Mouse (Mus musculus) limb, embryonic 12.5 days (tissue): ENCODE measurements around the gene Capza2. TPM values are rescaled to one million over a fixed set of nuclear protein-coding genes. Genes with fewer than 3 reads are reported as not detected.

Experiments
- ATAC-seq: fragments of 200-750 bp; cut with Nextera tagmentation; 2 replicates; pipeline ENCODE4 v1.8.0; 2017; ENCODE audit warnings: low read depth, moderate TSS enrichment; ENCODE audit not compliant: insufficient number of reproducible peaks, insufficient read depth, low FRiP score, low TSS enrichment
- H3K27ac ChIP-seq: fragments of 300-500 bp; sonication (generic); 2 replicates; pipeline ENCODE4 v1.5.1; 2016; ENCODE audit warnings: mild to moderate bottlenecking, moderate library complexity
- H3K27me3 ChIP-seq: fragments of 300-500 bp; sonication (generic); 2 replicates; pipeline ENCODE4 v1.6.1; 2016; ENCODE audit warnings: mild to moderate bottlenecking, moderate library complexity
- H3K36me3 ChIP-seq: fragments of 300-500 bp; sonication (generic); 2 replicates; pipeline ENCODE4 v1.6.1; 2016; ENCODE audit warnings: mild to moderate bottlenecking, moderate library complexity
- H3K4me1 ChIP-seq: fragments of 300-500 bp; sonication (generic); replicated peaks from 2 replicates; pipeline ENCODE4 v1.6.1; 2016
- H3K4me2 ChIP-seq: fragments of 300-500 bp; sonication (generic); 2 replicates; pipeline ENCODE4 v1.6.1; 2016; ENCODE audit warnings: mild to moderate bottlenecking, moderate library complexity
- H3K4me3 ChIP-seq: fragments of 300-500 bp; sonication (generic); replicated peaks from 2 replicates; pipeline ENCODE4 v1.5.1; 2016; ENCODE audit warnings: mild to moderate bottlenecking
- H3K9ac ChIP-seq: fragments of 300-500 bp; sonication (generic); replicated peaks from 2 replicates; pipeline ENCODE4 v1.6.1; 2016; ENCODE audit warnings: mild to moderate bottlenecking, moderate library complexity
- H3K9me3 ChIP-seq: fragments of 300-500 bp; sonication (generic); 2 replicates; pipeline ENCODE4 v1.6.1; 2016; ENCODE audit warnings: mild to moderate bottlenecking, moderate library complexity
- WGBS: fragments of 180-500 bp; shearing (Covaris S2); methylation state at CpG from one replicate; pipeline ENCODE4 v1.1.7; 2016; 5-methylcytosine and 5-hydroxymethylcytosine counted together
- polyA plus RNA-seq: library from polyadenylated mRNA; unstranded; fragments of >200 nt; fragmentation: Nextera tagmentation; extraction: Ambion mirVana; gene quantifications from 2 replicates; pipeline ENCODE4 v1.2.1, GENCODE M21; 2016

Capza2 gene
- polyA plus RNA-seq, 1 experiment from 2014 or later: 186 TPM

GRCm38 (mm10) chr6:17646107-17646506 lies 10.1 kb downstream of the Capza2 start:
- Histone ChIP-seq H3K4me3 (no peak overlapping the region), H3K4me2 (no peak overlapping the region), H3K4me1 (0 out of 2 replicates have a peak, but pooled peaks cover 4% of the 10 kb centered on the region), H3K36me3 (peaks cover 26% of the 10 kb centered on the region), H3K27ac (no peak overlapping the region), H3K9me3 (no peaks in the 10 kb centered on the region), H3K9ac (no peak overlapping the region), H3K27me3 (no peaks in the 10 kb centered on the region)
- no peak for ATAC-seq
- 61% methylated on average over 3 of the region's 3 CpGs for WGBS

GRCm38 (mm10) chr6:17652132-17652531 lies 16.1 kb downstream of the Capza2 start:
- H3K9ac ChIP-seq: no peak overlapping the region
- no peaks in the 10 kb centered on the region for H3K27me3 ChIP-seq
- H3K27ac ChIP-seq: no peak overlapping the region
- H3K4me1 ChIP-seq: no peaks in the 10 kb centered on the region
- ATAC-seq: no peak
- no peaks in the 10 kb centered on the region for H3K9me3 ChIP-seq
- WGBS: 90% methylated on average over 2 of the region's 2 CpGs
- H3K4me3 ChIP-seq: no peak overlapping the region
- no peak overlapping the region for H3K4me2 ChIP-seq
- H3K36me3 ChIP-seq: peaks cover 57% of the 10 kb centered on the region

GRCm38 (mm10) chr6:17655080-17655479 lies 19.0 kb downstream of the Capza2 start:
- H3K36me3 ChIP-seq: peaks cover 55% of the 10 kb centered on the region
- no peak overlapping the region for H3K4me2 ChIP-seq
- no peak for ATAC-seq
- H3K9ac ChIP-seq: no peak overlapping the region
- no peak overlapping the region for H3K27ac ChIP-seq
- no peak overlapping the region for H3K4me3 ChIP-seq
- no peaks in the 10 kb centered on the region for H3K9me3 ChIP-seq
- WGBS: 93% methylated on average over 2 of the region's 2 CpGs
- no peaks in the 10 kb centered on the region for H3K27me3 ChIP-seq
- no peaks in the 10 kb centered on the region for H3K4me1 ChIP-seq

GRCm38 (mm10) chr6:17657308-17657707 lies 21.3 kb downstream of the Capza2 start:
- ATAC-seq: no peak
- Histone ChIP-seq H3K9ac (no peak overlapping the region), H3K27ac (no peak overlapping the region), H3K4me1 (no peaks in the 10 kb centered on the region), H3K9me3 (no peaks in the 10 kb centered on the region), H3K36me3 (peaks cover 65% of the 10 kb centered on the region), H3K4me3 (no peak overlapping the region), H3K27me3 (no peaks in the 10 kb centered on the region), H3K4me2 (no peak overlapping the region)
- 81% methylated on average over 1 of the region's 1 CpGs for WGBS

GRCm38 (mm10) chr6:17665348-17665747 lies 29.3 kb downstream of the Capza2 start:
- Histone ChIP-seq H3K4me3 (no peak overlapping the region), H3K9me3 (no peaks in the 10 kb centered on the region), H3K4me1 (no peaks in the 10 kb centered on the region), H3K27me3 (no peaks in the 10 kb centered on the region), H3K27ac (no peak overlapping the region), H3K4me2 (no peak overlapping the region), H3K9ac (no peak overlapping the region), H3K36me3 (peaks cover 73% of the 10 kb centered on the region)
- WGBS: 95% methylated on average over 7 of the region's 7 CpGs
- no peak for ATAC-seq

GRCm38 (mm10) chr6:17666024-17666423 lies 30.0 kb downstream of the Capza2 start:
- Histone ChIP-seq H3K27me3 (no peaks in the 10 kb centered on the region), H3K4me2 (no peak overlapping the region), H3K27ac (no peak overlapping the region), H3K4me3 (no peak overlapping the region), H3K9ac (no peak overlapping the region), H3K4me1 (no peaks in the 10 kb centered on the region), H3K9me3 (no peaks in the 10 kb centered on the region), H3K36me3 (peaks cover 68% of the 10 kb centered on the region)
- no peak for ATAC-seq

DNA sequence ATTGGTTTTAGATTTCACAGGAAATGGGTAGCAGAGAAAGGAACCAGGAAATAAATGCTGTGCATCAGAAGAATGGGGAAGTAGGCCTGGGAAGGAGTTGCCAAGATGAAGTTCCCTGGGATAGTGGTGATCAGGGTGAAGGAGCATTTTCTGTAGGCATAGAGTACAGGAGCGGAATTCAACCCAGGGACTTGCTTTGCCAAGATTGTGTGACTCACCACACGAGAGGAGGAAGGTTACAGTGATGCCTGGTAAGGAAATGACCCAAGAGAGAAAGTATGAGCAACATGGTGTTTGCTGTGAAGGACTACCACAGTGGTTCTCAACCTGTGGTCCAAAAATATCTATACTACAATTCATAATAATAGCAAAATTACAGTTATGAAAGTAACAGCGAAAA lies 31.8 kb downstream of the Capza2 start:
- ATAC-seq: no peak
- Histone ChIP-seq H3K27ac (no peak overlapping the region), H3K9me3 (no peaks in the 10 kb centered on the region), H3K4me3 (no peak overlapping the region), H3K36me3 (peaks cover 52% of the 10 kb centered on the region), H3K9ac (no peak overlapping the region), H3K27me3 (no peaks in the 10 kb centered on the region), H3K4me2 (no peak overlapping the region), H3K4me1 (no peaks in the 10 kb centered on the region)
- WGBS: 93% methylated on average over 3 of the region's 3 CpGs

DNA sequence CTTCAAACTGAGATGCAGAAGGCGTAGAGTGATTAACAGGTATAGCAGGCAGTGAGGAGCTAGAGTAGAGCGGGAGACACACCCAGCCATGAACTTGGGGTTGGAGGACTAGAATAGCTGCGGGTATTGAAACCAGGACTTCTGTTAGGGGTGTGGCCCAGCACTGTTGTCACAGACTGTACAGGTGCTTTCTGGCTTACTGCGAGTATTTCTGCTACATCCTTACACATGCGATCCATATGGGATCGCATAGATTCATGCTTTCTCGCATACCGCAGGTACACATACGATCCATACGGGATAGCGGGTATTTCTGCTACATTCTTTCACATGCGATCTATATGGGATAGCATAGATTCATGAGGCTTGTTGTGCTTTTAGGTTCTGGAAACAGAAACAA lies 32.3 kb downstream of the Capza2 start:
- H3K9ac ChIP-seq: no peak overlapping the region
- H3K27ac ChIP-seq: no peak overlapping the region
- no peak for ATAC-seq
- peaks cover 46% of the 10 kb centered on the region for H3K36me3 ChIP-seq
- no peak overlapping the region for H3K4me2 ChIP-seq
- H3K27me3 ChIP-seq: no peaks in the 10 kb centered on the region
- no peak overlapping the region for H3K4me3 ChIP-seq
- H3K4me1 ChIP-seq: no peaks in the 10 kb centered on the region
- WGBS: 94% methylated on average over 12 of the region's 12 CpGs
- H3K9me3 ChIP-seq: no peaks in the 10 kb centered on the region

- no peak for ATAC-seq
- H3K27ac ChIP-seq: no peak overlapping the region
- WGBS: 89% methylated on average over 2 of the region's 2 CpGs
- H3K9me3 ChIP-seq: no peaks in the 10 kb centered on the region
- H3K4me1 ChIP-seq: no peaks in the 10 kb centered on the region
- no peak overlapping the region for H3K9ac ChIP-seq
- H3K27me3 ChIP-seq: no peaks in the 10 kb centered on the region
- no peak overlapping the region for H3K4me3 ChIP-seq
- H3K36me3 ChIP-seq: peaks cover 38% of the 10 kb centered on the region
- no peak overlapping the region for H3K4me2 ChIP-seq
Measured at GRCm38 (mm10) chr6:17669826-17670225, 33.8 kb downstream of the Capza2 start.

- Histone ChIP-seq H3K4me1 (no peaks in the 10 kb centered on the region), H3K27ac (no peak overlapping the region), H3K4me2 (no peak overlapping the region), H3K9ac (no peak overlapping the region), H3K9me3 (no peaks in the 10 kb centered on the region), H3K36me3 (no peaks in the 10 kb centered on the region), H3K4me3 (no peak overlapping the region), H3K27me3 (no peaks in the 10 kb centered on the region)
- WGBS: 37% methylated on average over 12 of the region's 12 CpGs
- no peak for ATAC-seq
Measured at GRCm38 (mm10) chr6:17675019-17675756, 39.2 kb downstream of the Capza2 start.

DNA sequence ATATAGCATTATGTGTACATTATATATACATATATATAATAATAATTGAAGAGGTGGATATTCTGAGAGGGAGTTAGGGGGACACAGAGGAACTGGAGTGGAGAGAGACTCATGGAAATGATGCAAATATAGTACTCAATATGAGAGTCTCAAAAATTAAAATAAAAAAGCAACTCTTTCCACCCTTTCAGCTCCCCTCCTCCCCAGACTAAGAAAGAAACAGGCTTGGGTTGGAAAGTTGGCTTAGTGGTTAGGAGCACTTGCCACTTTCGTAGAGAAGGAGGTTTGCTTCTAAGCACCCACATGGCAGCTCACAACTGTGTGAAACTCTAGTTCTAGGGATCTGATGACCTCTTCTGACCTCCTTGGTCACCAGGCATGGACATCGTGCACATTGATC lies 41.0 kb downstream of the Capza2 start:
- Histone ChIP-seq H3K27ac (no peak overlapping the region), H3K9ac (no peak overlapping the region), H3K4me1 (no peaks in the 10 kb centered on the region), H3K4me2 (no peak overlapping the region), H3K4me3 (no peak overlapping the region), H3K9me3 (peaks cover 6% of the 10 kb centered on the region), H3K36me3 (no peaks in the 10 kb centered on the region), H3K27me3 (no peaks in the 10 kb centered on the region)
- 77% methylated on average over 2 of the region's 2 CpGs for WGBS
- no peak for ATAC-seq

- H3K4me3 ChIP-seq: no peak overlapping the region
- H3K27ac ChIP-seq: no peak overlapping the region
- ATAC-seq: no peak
- H3K4me2 ChIP-seq: no peak overlapping the region
- no peaks in the 10 kb centered on the region; the same call in 1 of the 2 replicates for H3K4me1 ChIP-seq
- H3K36me3 ChIP-seq: no peaks in the 10 kb centered on the region
- WGBS: 81% methylated on average over 6 of the region's 6 CpGs
- peaks cover 6% of the 10 kb centered on the region for H3K9me3 ChIP-seq
- H3K27me3 ChIP-seq: no peaks in the 10 kb centered on the region
- no peak overlapping the region for H3K9ac ChIP-seq
Measured at GRCm38 (mm10) chr6:17680266-17680925, 44.4 kb downstream of the Capza2 start.
